Mouse (Mus musculus) forebrain, embryonic 13.5 days (tissue): ENCODE results near the gene Nrde2. TPM values are rescaled to one million over a fixed set of nuclear protein-coding genes. Genes with fewer than 3 reads are reported as not detected.

ENCODE experiments used
- polyA plus RNA-seq: library from polyadenylated mRNA; unstranded; fragments of >200 nt; fragmentation: Nextera tagmentation; extraction: Ambion mirVana; gene quantifications from 2 replicates; pipeline ENCODE4 v1.2.1, GENCODE M21; 2015

Gene Nrde2
- polyA plus RNA-seq, 1 experiment from 2014 or later: 14.6 TPM

Other genes with a start within 250 kb of the Nrde2 start
- gene Kcnk13, start 195.2 kb downstream of the Nrde2 start, polyA plus RNA-seq: 0.49 and 0.88 TPM in 2 replicates
- 303 and 312 TPM in 2 replicates for gene Psmc1, start 49.5 kb downstream of the Nrde2 start, polyA plus RNA-seq
- 1,816 and 2,096 TPM in 2 replicates for gene Calm1, start 39.8 kb upstream of the Nrde2 start, polyA plus RNA-seq